Mouse (Mus musculus) C2C12 (cell line): ENCODE data around the gene Frmd4a.

Experiments used
- CTCF ChIP-seq: IDR thresholded peaks from one replicate; pipeline ENCODE4 v1.5.1; 2011; ENCODE audit not compliant: control insufficient read depth, insufficient read depth, insufficient read length
- MAX ChIP-seq: IDR thresholded peaks from one replicate; pipeline ENCODE4 v1.6.1; 2011; ENCODE audit warnings: mild to moderate bottlenecking, control low read depth
- USF1 ChIP-seq: IDR thresholded peaks from one replicate; pipeline ENCODE4 v1.6.1; 2011; ENCODE audit warnings: low read depth, mild to moderate bottlenecking, control low read depth, moderate library complexity

- TF ChIP-seq CTCF (no peak), USF1 (no peak), MAX (no peak)
Measured at GRCm38 (mm10) chr2:4474539-4474937, 457.0 kb downstream of the Frmd4a start.
